Mouse (Mus musculus) layer of hippocampus, adult 11-12 months (tissue): ENCODE data around the gene 4933400A11Rik.

Source experiments
- DNase-seq: peaks from one replicate; pipeline ENCODE4 v3.0.0; 2022; ENCODE audit warnings: low spot score

Gene 4933400A11Rik

DNA sequence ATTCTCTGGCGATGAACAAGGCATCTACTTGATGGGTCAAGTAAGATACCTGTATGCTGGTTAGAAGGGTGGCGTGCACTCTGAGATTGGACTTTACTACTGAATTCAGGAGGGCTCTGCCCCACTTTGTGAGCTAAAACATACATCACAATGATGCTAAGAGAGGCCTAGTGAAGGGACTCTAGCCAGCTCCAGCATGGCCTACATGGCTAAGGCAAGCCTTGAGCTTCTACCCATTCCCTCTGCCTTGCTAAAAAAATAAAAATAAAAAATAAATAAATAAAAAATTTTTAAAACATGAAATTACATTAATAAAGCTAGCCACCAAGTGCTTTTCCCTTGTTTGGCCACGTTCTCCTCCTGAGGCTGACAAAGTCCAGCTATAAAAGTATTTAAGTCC, at the start of gene 4933400A11Rik:
TSS of gene 4933400A11Rik (minus strand) at position 101 of the 400 bp plus-strand sequence.
- no peak for DNase-seq

DNA sequence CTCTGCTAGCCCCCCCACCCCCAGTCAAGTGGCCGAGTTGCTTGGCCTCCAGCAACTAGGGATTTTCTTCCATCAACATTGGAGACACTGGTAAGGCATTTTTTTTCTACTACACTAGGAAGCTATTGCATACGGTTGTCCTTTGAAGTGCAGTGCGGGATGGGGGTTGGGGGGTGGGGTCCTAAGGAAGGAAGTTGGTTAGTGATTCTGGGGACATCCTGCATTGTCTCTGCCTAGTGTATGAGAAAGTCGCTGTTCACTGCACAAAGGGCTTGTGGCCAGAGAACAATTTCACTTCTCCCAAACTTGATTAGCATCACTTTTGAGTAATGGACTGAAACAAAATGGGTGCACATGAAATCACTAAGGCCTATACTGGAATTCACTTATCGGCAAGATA, 48.7 kb upstream of the 4933400A11Rik start:
- no peak for DNase-seq

GRCm38 (mm10) chrX:169827720-169828119, 48.3 kb upstream of the 4933400A11Rik start:
- DNase-seq: no peak

DNA sequence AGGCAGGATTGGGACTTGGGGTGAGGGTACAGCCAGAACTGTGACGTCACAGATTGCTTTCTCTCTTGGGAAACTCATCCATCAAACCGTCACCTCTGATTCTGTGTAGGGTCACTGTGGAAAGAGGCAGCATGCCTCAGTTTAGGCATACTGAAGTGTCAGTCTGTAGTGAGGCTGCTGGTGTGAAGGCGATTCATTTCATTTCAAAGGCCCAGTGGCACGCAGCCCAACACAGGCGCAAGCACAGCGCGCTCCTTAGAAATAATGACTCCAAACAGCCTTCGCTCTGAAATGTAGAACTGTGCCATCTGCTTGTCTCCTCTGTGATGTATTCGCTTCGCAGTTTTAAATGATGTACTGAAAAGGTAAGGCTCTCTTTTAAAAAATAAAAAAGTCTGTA, 47.5 kb upstream of the 4933400A11Rik start:
- DNase-seq: peak; percentile 37

- no peak for DNase-seq
Observed at GRCm38 (mm10) chrX:169813673-169814072, 34.2 kb upstream of the 4933400A11Rik start.

GRCm38 (mm10) chrX:169811783-169812182, 32.3 kb upstream of the 4933400A11Rik start:
- no peak for DNase-seq

DNA sequence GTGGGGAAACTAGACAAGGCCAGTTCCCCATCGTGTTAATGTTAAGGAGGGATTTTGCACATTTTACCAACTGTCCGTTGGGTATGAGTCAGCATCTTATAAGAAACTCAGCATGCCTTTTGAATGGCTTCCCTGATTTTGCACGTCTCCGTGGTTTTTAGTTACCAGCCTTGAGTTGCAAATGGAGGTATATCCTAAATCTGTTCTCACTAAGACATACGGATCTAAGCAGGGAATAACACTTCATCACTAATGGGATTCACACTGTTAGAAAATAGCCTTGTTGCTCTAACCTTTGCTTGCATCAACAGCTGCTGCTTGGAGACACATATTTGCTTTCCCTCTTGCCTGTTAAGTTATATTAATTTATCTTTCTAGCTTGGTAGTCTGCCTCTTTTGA, 31.9 kb upstream of the 4933400A11Rik start:
- DNase-seq: no peak

- no peak for DNase-seq
Observed at GRCm38 (mm10) chrX:169807744-169808143, 28.3 kb upstream of the 4933400A11Rik start.

GRCm38 (mm10) chrX:169805791-169806190, 26.4 kb upstream of the 4933400A11Rik start:
- DNase-seq: no peak

- DNase-seq: no peak
Observed at GRCm38 (mm10) chrX:169800238-169800637, 20.8 kb upstream of the 4933400A11Rik start.

- DNase-seq: peak; percentile 47
Observed at GRCm38 (mm10) chrX:169798987-169799680, 19.7 kb upstream of the 4933400A11Rik start.

GRCm38 (mm10) chrX:169797148-169797547, 17.7 kb upstream of the 4933400A11Rik start:
- no peak for DNase-seq

DNA sequence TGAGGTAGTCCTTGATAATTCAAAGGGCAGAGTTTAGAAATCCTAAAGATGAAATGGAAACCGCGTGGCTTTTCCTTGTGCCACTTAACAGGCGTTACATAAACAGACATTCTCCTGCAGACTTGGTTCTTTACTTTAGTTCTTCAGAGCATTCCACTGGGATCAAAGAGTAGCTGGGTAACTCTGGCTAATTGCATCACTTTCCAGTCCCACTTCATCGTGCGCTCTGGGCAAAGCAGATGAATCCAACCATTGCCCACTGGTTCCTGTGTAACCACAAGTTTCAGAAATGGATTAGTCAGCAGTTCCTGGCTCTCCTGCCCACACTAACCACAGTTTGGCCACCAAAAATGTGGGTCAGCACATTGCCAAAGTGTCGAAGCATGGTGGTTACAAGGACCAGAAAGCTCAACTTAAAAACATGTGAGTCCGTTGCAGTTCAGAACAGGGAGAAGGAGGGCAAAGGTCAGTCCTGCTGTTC, 15.4 kb upstream of the 4933400A11Rik start:
- DNase-seq: no peak

DNA sequence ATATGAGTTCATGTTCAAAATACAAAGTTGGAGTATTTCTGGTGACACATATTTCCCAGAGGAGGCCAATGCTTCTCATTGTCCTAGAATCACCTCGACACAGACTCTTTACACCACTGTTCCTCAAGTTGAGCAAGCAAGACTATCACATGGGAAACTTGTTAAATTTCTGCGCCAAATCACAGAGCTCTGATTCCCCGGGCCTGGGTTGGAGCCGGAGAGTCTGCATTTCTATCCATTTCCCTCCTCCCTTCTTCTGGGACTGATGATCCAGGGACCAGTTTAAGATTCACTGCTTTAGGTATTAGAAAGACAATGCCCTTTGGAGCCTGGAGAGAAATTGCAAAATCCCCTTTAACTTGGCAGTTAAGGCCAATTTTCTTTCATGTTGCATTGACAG, 15.0 kb upstream of the 4933400A11Rik start:
- no peak for DNase-seq

- no peak for DNase-seq
Observed at GRCm38 (mm10) chrX:169792879-169793278, 13.4 kb upstream of the 4933400A11Rik start.

DNA sequence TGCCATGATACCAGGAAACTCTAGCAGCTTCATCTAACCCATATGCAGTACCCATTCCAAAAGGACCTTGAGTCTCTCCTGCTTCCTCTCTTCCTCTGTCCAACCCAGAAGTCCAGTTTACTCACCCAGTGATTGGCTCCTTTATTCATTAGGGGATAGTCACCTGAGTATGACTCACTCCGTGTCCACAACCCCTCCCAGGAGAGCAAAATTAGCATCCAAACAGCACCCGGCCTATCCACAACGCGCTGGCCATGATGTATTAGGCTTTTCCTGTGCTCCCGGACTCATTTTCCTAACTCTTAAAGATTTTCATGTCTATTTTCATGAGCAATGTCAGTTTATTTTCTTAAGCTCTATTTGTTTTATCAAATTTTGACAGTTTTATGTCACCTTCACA, 10.3 kb upstream of the 4933400A11Rik start:
- DNase-seq: no peak

- DNase-seq: no peak
Observed at GRCm38 (mm10) chrX:169758001-169758400, 21.4 kb downstream of the 4933400A11Rik start.

DNA sequence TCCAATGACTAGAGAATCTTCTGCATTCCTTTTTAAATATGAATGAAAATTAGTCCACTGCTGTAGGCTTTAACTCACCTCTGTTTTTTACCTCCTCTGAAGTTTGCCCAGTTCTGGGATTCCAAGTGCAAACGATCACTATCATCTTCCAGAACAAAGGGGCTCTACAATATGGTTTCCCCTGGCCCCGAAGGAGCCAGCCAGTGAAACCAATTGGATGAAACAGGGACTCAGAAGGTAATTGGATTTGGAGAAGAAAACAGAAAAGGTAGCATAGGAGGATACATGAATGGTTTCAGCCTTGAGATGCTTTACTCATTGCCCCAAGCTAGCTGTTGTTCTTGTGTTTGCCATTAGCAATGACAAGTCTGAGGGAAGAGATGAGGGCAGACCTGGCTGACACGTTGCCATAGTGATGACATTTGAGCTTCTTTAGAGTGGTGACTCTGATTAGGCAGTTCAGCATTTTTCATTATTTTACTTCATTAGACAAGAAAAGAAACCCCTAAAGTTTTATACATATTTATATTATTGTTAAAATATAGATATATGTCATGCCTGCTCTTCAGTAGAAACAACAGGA, 44.0 kb downstream of the 4933400A11Rik start:
- no peak for DNase-seq
